Mouse (Mus musculus) lung, adult 2 months (tissue): ENCODE measurements around the gene Ccdc136.

ENCODE experiments used
- CTCF ChIP-seq: fragments of 200-500 bp; IDR thresholded peaks from 2 replicates; pipeline ENCODE4 v1.5.1; 2011; ENCODE audit warnings: mild to moderate bottlenecking, low read length, control low read depth; ENCODE audit not compliant: insufficient read depth
- POLR2A ChIP-seq: fragments of 200-500 bp; IDR thresholded peaks from 2 replicates; pipeline ENCODE4 v1.6.1; 2011; ENCODE audit warnings: low read depth, mild to moderate bottlenecking, control low read depth, low read length, borderline replicate concordance; ENCODE audit errors: extremely low read depth

- TF ChIP-seq CTCF (no peak), POLR2A (no peak)
Measured at GRCm38 (mm10) chr6:29473941-29474691, 78.0 kb downstream of the Ccdc136 start.
